Mouse (Mus musculus): Measurements from ENCODE around the gene Cdh4. TPM values are rescaled to one million over a fixed set of nuclear protein-coding genes. Genes with fewer than 3 reads are reported as not detected.

Gene Cdh4
- total and polyA plus RNA-seq, 2 experiments from 2014 or later = 58.9 to 84.0 TPM

- Histone ChIP-seq H3K4me2 (ENCODE audit: low read depth) (no peak overlapping the region), H3K27ac (ENCODE audit: low read depth, low read length) (no peak overlapping the region), H3K4me1 (ENCODE audit: insufficient read depth) (peaks cover 12% of the 10 kb centered on the region; the same call in 1 of the 2 replicates), H3K4me3 (ENCODE audit: low read depth, low read length) (no peak overlapping the region), H3K27me3 (ENCODE audit: insufficient read depth, low read length) (no peaks in the 10 kb centered on the region; the same call in 1 of the 2 replicates), H3K9ac (no peak overlapping the region), H3K36me3 (ENCODE audit: insufficient read depth) (no peaks in the 10 kb centered on the region), H3K9me3 (ENCODE audit: low read length) (no peaks in the 10 kb centered on the region)
- TF ChIP-seq CTCF (IDR thresholded peaks at IDR 0.05; ENCODE audit: low read depth) = no peak
- no peak for DNase-seq
- ATAC-seq = peak; percentile 40; the same call in 1 of the 2 replicates
- 45% methylated on average over 5 of the region's 5 CpGs for WGBS
Observed at GRCm38 (mm10) chr2:179521444-179521843, 79.2 kb downstream of the Cdh4 start.

GRCm38 (mm10) chr2:179522141-179522540 is 79.9 kb downstream of the Cdh4 start:
- Histone ChIP-seq H3K27ac (ENCODE audit: low read depth, low read length) (no peak overlapping the region), H3K4me2 (ENCODE audit: low read depth) (no peak overlapping the region), H3K4me3 (ENCODE audit: low read depth, low read length) (no peak overlapping the region), H3K4me1 (ENCODE audit: insufficient read depth) (peaks cover 12% of the 10 kb centered on the region; the same call in 1 of the 2 replicates), H3K36me3 (ENCODE audit: insufficient read depth) (no peaks in the 10 kb centered on the region), H3K9ac (no peak overlapping the region), H3K9me3 (ENCODE audit: low read length) (no peaks in the 10 kb centered on the region), H3K27me3 (ENCODE audit: insufficient read depth, low read length) (no peaks in the 10 kb centered on the region; the same call in 1 of the 2 replicates)
- no peak for TF ChIP-seq CTCF (IDR thresholded peaks at IDR 0.05; ENCODE audit: low read depth)
- WGBS = 18% methylated on average over 8 of the region's 8 CpGs
- ATAC-seq (no peak), DNase-seq (no peak)

- H3K36me3 ChIP-seq (ENCODE audit: insufficient read depth) = no peaks in the 10 kb centered on the region
- ATAC-seq (no peak), DNase-seq (no peak)
- no peaks in the 10 kb centered on the region; the same call in 1 of the 2 replicates for H3K27me3 ChIP-seq (ENCODE audit: insufficient read depth, low read length)
- H3K4me2 ChIP-seq (ENCODE audit: low read depth) = no peak overlapping the region
- WGBS = 66% methylated on average over 7 of the region's 7 CpGs
- no peak overlapping the region for H3K9ac ChIP-seq
- H3K9me3 ChIP-seq (ENCODE audit: low read length) = no peaks in the 10 kb centered on the region
- TF ChIP-seq CTCF (IDR thresholded peaks at IDR 0.05; ENCODE audit: low read depth) = no peak
- H3K4me3 ChIP-seq (ENCODE audit: low read depth, low read length) = no peak overlapping the region
- H3K27ac ChIP-seq (ENCODE audit: low read depth, low read length) = no peak overlapping the region
- H3K4me1 ChIP-seq (ENCODE audit: insufficient read depth) = 0 out of 2 replicates have a peak, but pooled peaks cover 7% of the 10 kb centered on the region
Observed at GRCm38 (mm10) chr2:179526976-179527375, 84.7 kb downstream of the Cdh4 start.

GRCm38 (mm10) chr2:179530436-179531040 is 88.3 kb downstream of the Cdh4 start:
- ATAC-seq (no peak), DNase-seq (no peak)
- no peak overlapping the region for H3K27ac ChIP-seq (ENCODE audit: low read depth, low read length)
- no peak overlapping the region for H3K9ac ChIP-seq
- H3K4me1 ChIP-seq (ENCODE audit: insufficient read depth) = no peaks in the 10 kb centered on the region
- 26% methylated on average over 7 of the region's 7 CpGs for WGBS
- no peaks in the 10 kb centered on the region for H3K36me3 ChIP-seq (ENCODE audit: insufficient read depth)
- H3K9me3 ChIP-seq (ENCODE audit: low read length) = no peaks in the 10 kb centered on the region
- no peak overlapping the region for H3K4me2 ChIP-seq (ENCODE audit: low read depth)
- H3K27me3 ChIP-seq (ENCODE audit: insufficient read depth, low read length) = no peaks in the 10 kb centered on the region; the same call in 1 of the 2 replicates
- no peak overlapping the region for H3K4me3 ChIP-seq (ENCODE audit: low read depth, low read length)
- TF ChIP-seq CTCF (IDR thresholded peaks at IDR 0.05; ENCODE audit: low read depth) = no peak

GRCm38 (mm10) chr2:179533196-179533595 is 91.0 kb downstream of the Cdh4 start:
- Histone ChIP-seq H3K4me2 (ENCODE audit: low read depth) (no peak overlapping the region), H3K27ac (ENCODE audit: low read depth, low read length) (no peak overlapping the region), H3K36me3 (ENCODE audit: insufficient read depth) (no peaks in the 10 kb centered on the region), H3K9ac (no peak overlapping the region), H3K4me1 (ENCODE audit: insufficient read depth) (no peaks in the 10 kb centered on the region), H3K9me3 (ENCODE audit: low read length) (no peaks in the 10 kb centered on the region), H3K27me3 (ENCODE audit: insufficient read depth, low read length) (no peaks in the 10 kb centered on the region; the same call in 1 of the 2 replicates), H3K4me3 (ENCODE audit: low read depth, low read length) (no peak overlapping the region)
- WGBS = 60% methylated on average over 6 of the region's 6 CpGs
- no peak for TF ChIP-seq CTCF (IDR thresholded peaks at IDR 0.05; ENCODE audit: low read depth)
- no peak for ATAC-seq
- DNase-seq = no peak

- no peak for DNase-seq
- no peak overlapping the region for H3K4me3 ChIP-seq (ENCODE audit: low read depth, low read length)
- no peak overlapping the region for H3K27ac ChIP-seq (ENCODE audit: low read depth, low read length)
- WGBS = 79% methylated on average over 2 of the region's 2 CpGs
- ATAC-seq = no peak
- H3K9me3 ChIP-seq (ENCODE audit: low read length) = no peaks in the 10 kb centered on the region
- H3K27me3 ChIP-seq (ENCODE audit: insufficient read depth, low read length) = no peaks in the 10 kb centered on the region; the same call in 1 of the 2 replicates
- H3K36me3 ChIP-seq (ENCODE audit: insufficient read depth) = no peaks in the 10 kb centered on the region
- H3K4me2 ChIP-seq (ENCODE audit: low read depth) = no peak overlapping the region
- TF ChIP-seq CTCF (IDR thresholded peaks at IDR 0.05; ENCODE audit: low read depth) = no peak
- H3K9ac ChIP-seq = no peak overlapping the region
- no peaks in the 10 kb centered on the region for H3K4me1 ChIP-seq (ENCODE audit: insufficient read depth)
Observed at GRCm38 (mm10) chr2:179533881-179534280, 91.7 kb downstream of the Cdh4 start.

- Histone ChIP-seq H3K9ac (no peak overlapping the region), H3K4me1 (ENCODE audit: insufficient read depth) (no peaks in the 10 kb centered on the region), H3K27me3 (ENCODE audit: insufficient read depth, low read length) (no peaks in the 10 kb centered on the region), H3K9me3 (ENCODE audit: low read length) (no peaks in the 10 kb centered on the region), H3K4me3 (ENCODE audit: low read depth, low read length) (no peak overlapping the region), H3K36me3 (ENCODE audit: insufficient read depth) (no peaks in the 10 kb centered on the region), H3K4me2 (ENCODE audit: low read depth) (no peak overlapping the region), H3K27ac (ENCODE audit: low read depth, low read length) (no peak overlapping the region)
- ATAC-seq (no peak), DNase-seq (no peak)
- no peak for TF ChIP-seq CTCF (IDR thresholded peaks at IDR 0.05; ENCODE audit: low read depth)
- WGBS = 11% methylated on average over 6 of the region's 6 CpGs
Observed at GRCm38 (mm10) chr2:179535204-179535603, 93.0 kb downstream of the Cdh4 start.

All from forebrain, postnatal 0 days (tissue).